Mouse (Mus musculus) olfactory bulb, adult 2 months (tissue): ENCODE results near the gene Trim7.
"Not testable (repeated sequence)": the region's sequence is repeated elsewhere in the genome, so short reads cannot be mapped to it uniquely, and the experiment has no call there.

Experiments
- CTCF ChIP-seq: fragments of 200-500 bp; IDR thresholded peaks from 2 replicates; pipeline ENCODE4 v1.5.1; 2012; ENCODE audit warnings: low read depth, mild to moderate bottlenecking, low read length, moderate library complexity; ENCODE audit not compliant: insufficient read depth
- POLR2A ChIP-seq: fragments of 200-500 bp; IDR thresholded peaks from 2 replicates; pipeline ENCODE4 v1.6.1; 2012; ENCODE audit warnings: mild to moderate bottlenecking, low read depth, low read length, moderate library complexity; ENCODE audit not compliant: insufficient read depth

GRCm38 (mm10) chr11:48901567-48901930, 75.6 kb downstream of the Trim7 start:
- TF ChIP-seq CTCF, POLR2A: not testable (repeated sequence)
